Mouse (Mus musculus) bone marrow macrophage, adult 2 months (primary cell): ENCODE measurements at regions not wholly inside any gene's neighbourhood (a gene's known extent, or its start where the extent isn't known, plus 50 kb on each side); places are given as distances from the start of the nearest gene placed in this dataset.

Experiments used
- CTCF ChIP-seq: IDR thresholded peaks from 2 replicates; pipeline ENCODE4 v1.5.1; 2012; ENCODE audit warnings: low read depth, mild to moderate bottlenecking, low read length, moderate library complexity
- POLR2A ChIP-seq: IDR thresholded peaks from 2 replicates; pipeline ENCODE4 v1.6.1; 2012; ENCODE audit warnings: mild to moderate bottlenecking, low read depth, low read length, borderline replicate concordance

DNA sequence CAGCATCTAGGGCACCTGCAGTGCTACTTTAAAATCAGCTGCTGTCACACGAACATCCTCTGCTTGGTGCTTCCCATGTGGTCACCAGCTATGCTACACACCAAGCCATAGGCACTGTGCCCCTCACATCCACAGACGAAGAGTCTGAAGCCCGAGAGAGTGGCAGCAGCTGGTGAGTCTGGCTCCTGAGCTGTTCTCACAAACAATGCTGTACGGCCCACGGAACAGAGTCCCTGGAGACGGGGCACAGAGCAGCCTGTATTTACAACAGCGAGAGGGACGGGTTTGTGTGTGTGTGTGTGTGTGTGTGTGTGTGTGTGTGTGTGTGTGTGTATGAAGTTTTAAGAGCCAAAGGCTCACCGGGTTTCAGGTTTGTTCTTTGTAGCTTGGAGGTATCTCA lies 50.7 kb upstream of the Ralgps2 start:
- TF ChIP-seq POLR2A (no peak), CTCF (no peak)
